Mouse (Mus musculus) mesoderm, embryonic 11.5 days (tissue): ENCODE results near the gene Osbpl9.

ENCODE experiments used
- DNase-seq: peaks from one replicate; pipeline ENCODE4 v3.0.0-alpha.2; 2012; ENCODE audit warnings: low read depth, low spot score

Osbpl9 gene

DNA sequence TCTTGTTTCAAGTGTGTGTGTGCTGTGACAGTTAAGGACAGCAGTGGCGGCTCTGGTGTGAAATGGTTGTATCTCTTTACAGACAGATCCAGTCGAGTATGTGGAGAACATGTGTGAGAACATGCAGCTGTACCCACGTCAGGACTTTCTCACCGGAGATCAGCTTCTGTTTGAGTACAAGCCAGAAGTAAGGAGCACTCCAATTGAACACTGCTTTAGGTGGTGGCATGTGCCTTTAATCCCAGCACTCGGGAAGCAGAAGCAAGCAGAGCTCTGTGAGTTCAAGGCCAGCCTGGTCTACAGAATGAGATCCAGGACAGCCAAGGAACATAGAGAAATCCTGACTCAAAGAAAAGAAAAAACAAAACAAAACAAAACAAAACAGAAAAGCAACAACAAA, 158.8 kb downstream of the Osbpl9 start:
- DNase-seq: no peak

DNA sequence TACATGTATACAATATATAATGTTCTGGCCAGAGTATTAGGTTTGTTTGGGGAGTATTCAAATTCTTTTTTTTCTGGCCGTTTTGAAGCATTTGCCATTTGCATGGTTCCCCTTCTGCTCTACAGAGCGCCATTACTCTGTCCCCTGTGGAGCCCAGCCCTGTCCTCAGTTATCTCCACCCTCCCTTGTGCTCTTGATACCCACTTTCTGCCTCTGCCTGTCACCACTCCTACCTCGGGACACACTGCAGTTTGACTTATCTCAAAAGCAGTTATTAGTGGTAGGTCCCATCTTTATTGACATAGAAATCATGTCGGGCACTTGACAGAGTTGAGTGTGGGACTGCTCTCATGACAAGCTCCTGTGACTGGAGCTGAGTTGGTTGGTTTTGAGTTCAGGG, 159.3 kb downstream of the Osbpl9 start:
- no peak for DNase-seq

DNA sequence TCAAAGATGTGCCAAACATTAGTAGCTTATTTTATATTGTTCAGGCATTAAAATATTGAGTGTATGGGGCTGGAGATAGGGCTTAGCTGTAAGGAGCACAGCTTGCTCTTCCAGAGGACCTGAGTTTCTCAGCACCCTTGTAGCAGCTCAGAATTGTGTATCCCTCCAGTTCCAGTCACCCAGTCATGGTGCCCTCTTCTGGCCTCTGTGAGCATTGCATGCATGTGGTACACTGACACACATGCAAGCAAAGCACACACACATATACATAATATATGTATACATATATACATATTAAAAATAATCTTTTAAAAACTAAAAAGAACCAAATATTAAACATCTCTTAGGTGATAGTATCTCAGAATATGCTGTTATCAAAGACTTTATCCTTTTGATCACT, 165.7 kb downstream of the Osbpl9 start:
- peak; percentile 66 for DNase-seq

DNA sequence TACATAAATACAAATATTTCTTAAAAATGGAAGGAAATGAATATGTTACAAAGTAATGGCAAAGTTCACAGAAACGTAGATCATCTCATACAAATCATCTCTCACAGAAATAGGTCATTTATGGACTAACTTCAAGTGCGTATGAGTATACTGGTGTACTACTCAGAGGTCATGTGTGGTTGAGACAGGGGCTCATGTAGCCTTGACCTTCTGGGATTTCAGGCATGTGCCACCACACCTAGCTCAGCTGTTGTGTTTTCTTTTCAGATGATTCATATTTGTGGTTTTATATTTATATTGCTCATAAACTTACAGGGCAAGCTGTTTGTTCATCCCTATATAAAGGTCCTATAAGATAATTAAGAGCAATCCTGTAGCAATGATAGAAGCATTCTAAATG, 171.8 kb downstream of the Osbpl9 start:
- no peak for DNase-seq

DNA sequence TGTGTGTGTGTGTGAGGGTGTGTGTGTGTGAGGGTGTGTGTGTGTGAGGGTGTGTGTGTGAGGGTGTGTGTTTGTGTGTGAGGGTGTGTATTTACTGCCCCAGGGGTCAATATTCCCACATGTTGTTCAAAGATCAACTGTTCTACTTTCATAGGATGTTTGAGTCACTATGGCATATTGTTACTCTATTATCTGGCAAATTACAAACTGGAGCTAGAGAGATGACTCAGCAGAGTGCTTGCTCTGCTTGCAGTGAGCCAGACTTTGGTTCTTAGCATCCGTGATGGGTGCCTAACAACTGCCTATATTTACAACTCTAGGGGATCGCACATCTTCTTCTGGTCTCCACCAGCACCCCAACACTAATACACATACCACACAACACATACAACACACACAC, 172.2 kb downstream of the Osbpl9 start:
- no peak for DNase-seq

DNA sequence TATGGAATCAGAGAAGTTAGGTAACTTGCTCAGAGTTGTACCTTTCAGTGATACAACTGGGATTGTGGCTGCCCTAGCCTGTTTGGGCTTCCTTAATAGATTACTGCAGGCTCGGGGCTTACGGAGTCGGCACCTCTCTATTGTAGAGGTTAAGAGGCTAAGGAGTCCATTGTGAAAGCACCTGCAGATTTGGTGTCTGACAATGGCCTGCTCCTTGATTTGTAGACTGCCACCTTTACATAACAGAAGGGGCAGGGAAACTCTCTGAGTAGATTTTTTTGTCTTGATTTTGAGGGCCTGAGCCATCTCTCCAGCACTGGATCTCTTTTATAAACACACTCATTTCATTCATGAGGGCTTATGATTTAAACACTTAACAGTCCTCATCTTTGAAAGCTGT, 175.5 kb downstream of the Osbpl9 start:
- no peak for DNase-seq

DNA sequence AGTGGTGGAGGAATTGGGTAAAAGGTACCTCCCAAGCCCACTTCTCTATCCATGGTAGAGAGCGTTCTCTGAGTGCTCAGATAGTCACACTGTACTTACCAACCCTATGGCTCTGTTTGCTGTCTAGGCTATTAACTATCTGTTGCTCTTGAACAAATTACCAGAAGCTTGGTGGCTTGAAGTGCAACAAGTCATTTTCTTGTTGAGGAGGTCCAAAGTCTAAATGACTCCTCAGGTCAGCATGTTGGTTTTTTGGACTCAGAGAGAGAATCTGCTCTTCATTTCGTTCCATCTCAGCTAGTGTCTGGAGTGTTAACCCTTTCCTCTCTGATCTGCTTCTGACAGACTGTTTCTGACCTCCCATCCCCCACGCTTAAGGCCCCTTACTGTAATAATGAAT, 177.0 kb downstream of the Osbpl9 start:
- DNase-seq: no peak

DNA sequence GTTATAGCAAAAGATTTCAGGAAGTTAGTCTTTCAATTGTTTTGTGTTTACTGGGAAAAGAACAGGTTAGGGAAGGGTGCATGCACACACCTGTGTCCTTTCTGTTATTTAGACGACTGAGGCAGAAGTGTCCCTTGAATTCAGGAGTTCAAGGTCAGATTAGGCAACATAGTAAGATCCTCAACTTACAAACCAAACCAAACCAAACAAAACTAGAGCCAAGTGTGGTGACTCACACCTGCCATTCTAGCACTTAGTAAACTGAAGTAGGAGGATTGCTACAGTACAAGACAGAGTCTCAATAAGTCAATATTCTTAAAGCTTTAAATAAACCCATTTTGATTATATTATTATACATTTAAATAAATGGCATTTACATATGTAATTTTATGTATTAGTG, 180.1 kb downstream of the Osbpl9 start:
- DNase-seq: no peak

DNA sequence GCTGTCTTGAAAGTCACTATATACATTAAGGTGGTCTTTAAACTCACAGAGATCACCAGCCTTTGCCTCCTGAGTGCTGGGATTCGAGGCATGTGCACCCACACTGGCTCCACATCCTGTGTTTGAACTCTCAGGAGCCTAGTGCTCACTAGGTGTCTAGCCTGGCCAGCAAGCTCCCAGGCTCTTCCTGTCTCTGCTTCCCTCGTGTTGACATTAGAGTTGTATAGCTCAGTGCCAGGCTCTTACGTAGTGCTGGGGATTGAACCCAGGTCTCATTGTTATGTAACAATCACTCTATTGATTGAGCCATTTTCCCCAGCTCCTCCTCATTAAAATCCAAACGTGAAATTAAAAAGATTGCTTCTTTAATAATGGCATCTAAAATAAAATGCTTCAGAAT, 182.8 kb downstream of the Osbpl9 start:
- no peak for DNase-seq

DNA sequence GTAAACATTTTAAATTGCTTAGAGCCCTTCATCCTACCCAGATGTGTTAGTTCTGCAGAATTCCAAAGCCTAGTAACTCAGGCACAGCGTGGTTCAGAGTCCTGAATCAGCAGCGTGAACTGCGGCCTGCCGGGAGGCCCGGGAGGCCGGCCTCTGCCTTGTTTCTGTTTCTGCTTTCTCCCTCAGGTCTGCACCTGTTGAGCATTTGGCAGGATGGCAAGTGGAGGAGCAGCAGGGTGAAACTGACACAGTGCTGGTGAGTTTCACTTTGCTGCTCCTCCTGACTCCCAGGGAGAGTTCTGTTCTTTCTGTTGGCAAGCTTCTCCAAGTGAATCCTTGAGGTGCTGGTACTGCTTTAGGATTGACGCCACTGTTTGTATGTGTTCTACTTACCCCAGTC, 184.6 kb downstream of the Osbpl9 start:
- DNase-seq: no peak

DNA sequence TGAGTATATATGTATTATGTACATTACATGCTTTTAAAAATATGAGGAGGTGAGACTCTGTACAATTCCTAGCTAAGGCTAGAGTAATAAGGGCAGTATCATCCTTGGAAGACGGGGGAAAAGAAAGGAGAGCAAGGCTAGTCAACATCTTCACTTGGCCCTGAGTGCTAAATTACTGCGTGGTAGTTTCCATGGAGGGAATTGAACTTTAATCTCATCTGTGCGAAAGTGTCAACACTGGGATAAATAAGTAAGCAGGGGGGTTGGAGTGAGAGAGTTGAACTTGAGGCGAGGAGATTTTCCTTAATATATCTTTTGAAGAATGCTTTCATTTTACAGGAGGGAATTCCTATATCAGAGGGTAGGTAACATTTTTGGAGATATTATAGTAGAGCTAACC, 188.0 kb downstream of the Osbpl9 start:
- no peak for DNase-seq
